Mouse (Mus musculus): Measurements from ENCODE around the gene Tmem190.

GRCm38 (mm10) chr7:4739544-4740275, 43.0 kb upstream of the Tmem190 start, which contains the start of gene Kmt5c:
- no peak for TF ChIP-seq CTCF (IDR thresholded peaks at IDR 0.05; ENCODE audit: insufficient read depth, low read length)
- peak; percentile 91 for TF ChIP-seq POLR2A (IDR thresholded peaks at IDR 0.05; ENCODE audit: borderline replicate concordance, extremely low read depth, low read depth, low read length)
